Mouse (Mus musculus) layer of hippocampus, postnatal 25 days (tissue): ENCODE data around the gene Pilrb1. TPM values are rescaled to one million over a fixed set of nuclear protein-coding genes. Genes with fewer than 3 reads are reported as not detected.

ENCODE experiments used
- DNase-seq, 2 experiments: peaks; one replicate each; pipeline ENCODE4 v3.0.0; 2022; ENCODE audit warnings: mixed read lengths in 2 of 2, low spot score in 1 of 2; ENCODE audit errors: extremely low spot score in 1 of 2
- total RNA-seq, 2 experiments: library from RNA; stranded (reverse); gene quantifications; 2 replicates each; pipeline ENCODE4 v1.2.3; 2021

The Pilrb1 gene
- total RNA-seq, 2 experiments from 2014 or later = not detected

GRCm38 (mm10) chr5:137831106-137831505 lies 26.8 kb downstream of the Pilrb1 start:
- DNase-seq = no peak

DNA sequence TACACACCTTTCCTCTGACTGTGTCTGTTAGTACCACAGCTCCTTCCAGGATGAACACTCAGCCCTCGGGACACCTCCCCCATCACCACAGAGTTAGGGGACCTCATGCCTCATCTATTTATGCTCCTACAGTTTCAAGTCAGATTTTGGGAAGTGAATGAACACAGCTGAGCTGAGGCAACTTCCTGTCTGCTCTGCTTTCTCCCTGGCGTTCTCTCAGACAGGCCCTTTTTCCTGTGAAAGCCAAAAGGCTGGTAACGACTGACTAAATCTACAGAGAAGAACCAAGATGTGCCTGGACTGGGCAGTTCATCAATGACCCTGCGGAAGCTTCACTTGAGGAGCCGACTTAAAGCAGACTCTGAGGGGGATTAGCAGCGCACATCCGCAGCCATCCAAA lies 27.7 kb downstream of the Pilrb1 start:
- no peak for DNase-seq

DNA sequence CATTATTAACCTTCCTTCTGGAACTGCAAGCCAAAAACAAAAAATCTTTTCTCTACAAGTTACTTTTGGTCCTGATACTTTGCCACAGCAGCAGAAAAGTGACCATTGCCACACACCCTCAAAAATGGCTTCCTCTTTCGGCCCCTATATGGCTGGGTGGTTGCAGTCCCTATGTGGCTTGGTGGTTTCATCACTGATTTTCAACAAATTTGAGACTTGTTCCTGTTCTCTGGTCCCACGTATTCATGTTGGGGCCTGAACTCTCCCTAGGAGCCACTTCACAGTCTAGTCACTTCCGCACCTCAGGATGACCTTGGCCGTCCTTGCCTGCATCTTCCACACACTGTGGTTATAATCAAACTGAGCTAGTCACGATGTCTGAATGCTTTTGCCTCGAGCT lies 29.2 kb downstream of the Pilrb1 start:
- DNase-seq = no peak

- DNase-seq = no peak
Observed at GRCm38 (mm10) chr5:137826421-137826820, 31.5 kb downstream of the Pilrb1 start.

DNA sequence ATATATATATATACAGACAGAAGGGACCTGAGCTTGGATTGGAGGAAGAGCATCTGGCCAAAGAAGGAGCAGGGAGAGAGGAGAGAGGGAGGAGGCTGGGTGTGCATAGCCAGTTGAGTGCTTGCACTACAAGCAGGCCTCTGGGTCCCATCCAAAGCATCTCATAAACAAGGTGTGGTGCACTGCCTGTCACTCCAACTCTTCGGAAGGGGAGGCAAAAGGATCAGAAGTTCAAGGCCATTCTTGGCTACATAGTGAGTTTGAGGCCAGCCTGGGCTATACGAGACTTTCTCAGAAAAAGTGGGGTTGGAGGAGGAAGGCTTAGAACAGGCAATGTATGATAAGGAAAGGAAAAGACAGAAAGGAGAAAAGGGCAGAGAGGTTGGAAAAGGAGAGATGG lies 31.9 kb downstream of the Pilrb1 start:
- no peak for DNase-seq

GRCm38 (mm10) chr5:137825030-137825429 lies 32.9 kb downstream of the Pilrb1 start:
- DNase-seq = no peak

GRCm38 (mm10) chr5:137823455-137824045 lies 34.4 kb downstream of the Pilrb1 start:
- DNase-seq = no peak

DNA sequence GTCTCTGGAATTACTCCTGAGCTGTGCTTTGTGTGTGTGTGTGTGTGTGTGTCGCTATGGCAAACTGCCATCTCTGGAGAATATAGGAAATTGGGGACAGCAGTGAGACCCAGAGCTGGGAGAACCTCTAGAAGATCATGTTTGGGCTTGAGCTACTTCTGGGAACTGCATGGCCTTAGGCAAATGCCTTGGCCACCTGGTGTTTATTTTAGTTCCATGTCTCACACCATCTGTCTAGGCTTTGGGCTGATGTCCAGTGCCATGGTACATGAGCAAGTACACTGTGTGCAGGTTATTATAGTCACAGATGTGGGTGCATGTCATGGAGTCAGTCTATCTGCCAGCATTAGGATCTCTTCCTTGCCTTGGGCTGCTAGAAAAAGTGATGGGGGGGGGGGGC lies 35.3 kb downstream of the Pilrb1 start:
- no peak for DNase-seq

DNA sequence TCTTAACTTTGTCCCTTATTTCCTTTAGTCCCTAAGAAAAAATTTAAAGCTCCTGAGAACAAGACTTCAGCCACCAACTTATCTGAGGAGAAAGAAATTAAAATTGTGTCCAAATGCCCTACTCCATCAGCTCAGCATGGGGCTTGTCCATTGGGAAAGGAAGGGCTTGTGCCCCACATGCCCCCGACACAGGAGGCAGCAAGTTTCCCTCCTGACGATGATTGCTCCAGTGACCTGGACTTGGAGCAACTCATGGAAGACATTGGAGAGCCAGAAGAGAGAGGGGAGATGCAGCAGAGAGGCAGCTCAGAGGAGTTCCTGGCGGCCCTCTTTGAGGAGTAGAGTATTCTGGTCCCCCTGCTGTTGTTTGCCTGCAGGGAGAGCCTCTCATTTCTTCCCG lies 35.8 kb downstream of the Pilrb1 start:
- no peak for DNase-seq

DNA sequence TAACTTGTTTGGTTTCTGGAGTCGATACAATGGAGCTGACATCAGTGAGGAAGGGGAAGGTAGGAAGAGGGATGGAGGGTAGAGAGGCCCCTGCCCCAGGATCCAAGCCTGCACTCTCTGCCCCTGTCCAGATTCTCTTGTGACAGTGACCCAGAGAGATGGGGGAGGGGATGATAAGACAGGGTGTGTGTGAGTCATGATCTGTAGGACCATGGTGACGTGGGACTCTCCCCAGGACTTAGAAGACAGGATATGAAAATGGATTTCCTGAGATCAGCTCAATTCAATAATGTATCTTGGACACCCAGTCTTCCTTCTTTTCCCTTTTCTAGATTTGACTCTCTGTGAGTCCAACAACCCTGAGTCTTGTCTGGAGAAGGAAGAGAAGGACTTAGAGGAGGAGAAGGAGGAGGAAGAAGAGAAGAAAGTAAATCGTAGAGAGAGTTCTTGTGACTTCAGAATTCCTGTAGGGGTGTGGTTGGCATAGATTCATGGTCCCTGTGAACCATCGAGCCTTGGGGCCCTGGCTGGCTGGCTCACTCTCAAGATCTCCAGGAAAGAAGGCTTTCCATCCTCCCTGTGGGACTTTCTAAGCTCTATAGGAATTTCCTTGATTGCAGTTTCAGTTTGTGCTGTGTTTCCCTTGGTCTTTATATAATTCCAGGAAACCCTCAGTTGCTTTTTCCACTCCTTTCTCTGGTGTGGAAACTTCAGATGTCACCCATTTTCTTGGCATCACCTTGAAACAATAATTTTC lies 40.3 kb downstream of the Pilrb1 start:
- DNase-seq = no peak

- DNase-seq = no peak
Observed at GRCm38 (mm10) chr5:137808316-137808715, 49.6 kb downstream of the Pilrb1 start.

DNA sequence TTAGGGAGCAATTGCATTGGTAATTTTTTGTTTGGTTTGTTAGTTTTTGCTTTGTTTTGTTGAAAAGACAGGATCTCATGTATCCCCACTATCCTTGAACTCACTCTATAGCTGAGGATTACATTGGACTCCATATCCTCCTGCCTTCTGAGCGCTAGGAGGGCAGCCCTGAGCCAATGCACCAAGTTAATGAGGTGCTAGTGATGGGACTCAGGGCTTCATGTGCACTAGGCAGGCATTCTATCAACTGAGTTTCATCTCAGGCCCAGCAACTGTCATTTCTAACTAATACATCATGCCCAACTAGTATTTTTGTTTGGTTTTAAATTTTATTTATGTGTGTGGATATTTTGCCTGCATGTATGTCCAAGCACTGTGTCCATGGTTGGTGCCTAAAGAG lies 51.7 kb downstream of the Pilrb1 start:
- no peak for DNase-seq

Other genes starting within 250 kb of the Pilrb1 start
- gene Pcolce, start 244.3 kb downstream of the Pilrb1 start, total RNA-seq = 1 to 10 TPM; 6.7 to 9.2 TPM
- gene Fbxo24, start 229.1 kb downstream of the Pilrb1 start, total RNA-seq = under 1 TPM; 0.27 to 0.31 TPM
- 10 to 100 TPM; 19.3 to 23.5 TPM for gene Lrch4, start 229.0 kb downstream of the Pilrb1 start, total RNA-seq
- 10 to 100 TPM; 12.7 to 15.8 TPM for gene Gm20605, start 228.9 kb downstream of the Pilrb1 start, total RNA-seq
- 10 to 100 TPM in 1 of 2 experiments, 1 to 10 TPM in 1; 3.1 to 13.9 TPM for gene Sap25, start 216.8 kb downstream of the Pilrb1 start, total RNA-seq
- gene Irs3, start 212.4 kb downstream of the Pilrb1 start, total RNA-seq = not detected
- 10 to 100 TPM; 61.8 to 63.9 TPM for gene Agfg2, start 173.4 kb downstream of the Pilrb1 start, total RNA-seq
- 10 to 100 TPM; 63.9 to 65.5 TPM for gene Nyap1, start 116.5 kb downstream of the Pilrb1 start, total RNA-seq
- gene Tsc22d4, start 112.4 kb downstream of the Pilrb1 start, total RNA-seq = 100 to 1,000 TPM; 203 to 214 TPM
- 10 to 100 TPM; 24.7 to 26.2 TPM for gene Ppp1r35, start 79.3 kb downstream of the Pilrb1 start, total RNA-seq
- 10 to 100 TPM; 40.1 to 42.8 TPM for gene Mepce, start 70.5 kb downstream of the Pilrb1 start, total RNA-seq
- gene Zcwpw1, start 70.3 kb downstream of the Pilrb1 start, total RNA-seq = 1 to 10 TPM; 6.1 to 6.2 TPM
- gene Pilra, start 21.8 kb downstream of the Pilrb1 start, total RNA-seq = under 1 TPM; 0.82 to 0.91 TPM
- not detected for gene Pilrb2, start 13.7 kb upstream of the Pilrb1 start, total RNA-seq
- gene Cyp3a13, start 63.5 kb upstream of the Pilrb1 start, total RNA-seq = under 1 TPM; 0.17 to 0.28 TPM
- gene Gjc3, start 105.0 kb upstream of the Pilrb1 start, total RNA-seq = 10 to 100 TPM; 28.5 to 31.3 TPM
- gene Azgp1, start 123.4 kb upstream of the Pilrb1 start, total RNA-seq = not detected
- not detected for gene Smok3a, start 163.2 kb upstream of the Pilrb1 start, total RNA-seq
- not detected for gene Smok3b, start 163.3 kb upstream of the Pilrb1 start, total RNA-seq
- gene Smok3c, start 195.1 kb upstream of the Pilrb1 start, total RNA-seq = not detected
- gene Zkscan1, start 227.0 kb upstream of the Pilrb1 start, total RNA-seq = 10 to 100 TPM; 40.4 to 43.3 TPM